Mouse (Mus musculus) embryo, embryonic 9.5 days (tissue): ENCODE results near the gene Lysmd4.

Source experiments
- DNase-seq: peaks from one replicate; pipeline ENCODE4 v3.0.0-alpha.2; 2017; ENCODE audit errors: extremely low spot score

The Lysmd4 gene

DNA sequence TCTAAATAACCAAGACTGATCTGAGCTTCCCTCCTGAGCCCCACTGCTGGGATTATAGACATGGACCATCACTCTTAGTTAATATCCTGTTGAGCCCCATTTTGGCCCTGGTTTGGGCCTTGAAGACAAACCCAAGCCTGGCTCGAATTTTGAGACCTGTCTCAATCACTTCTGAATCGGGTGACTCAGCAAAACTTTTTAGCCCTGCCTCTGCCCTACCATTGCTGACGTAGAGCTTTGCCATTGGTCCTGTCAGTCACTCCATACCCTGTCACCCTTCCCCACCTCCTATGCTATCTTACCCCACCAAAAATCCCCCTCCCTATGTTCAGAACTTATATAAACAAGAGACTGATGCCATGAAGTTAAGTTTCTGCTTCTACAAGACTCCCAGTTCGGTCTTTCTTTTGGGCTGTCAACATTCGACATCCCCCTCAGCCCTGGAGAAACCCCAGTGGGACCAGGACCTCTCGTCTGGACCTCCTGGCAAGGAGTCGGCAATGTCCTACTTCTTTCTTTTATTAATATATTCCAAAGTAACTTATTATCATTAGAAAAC, 119.8 kb downstream of the Lysmd4 start:
- DNase-seq, result no peak

DNA sequence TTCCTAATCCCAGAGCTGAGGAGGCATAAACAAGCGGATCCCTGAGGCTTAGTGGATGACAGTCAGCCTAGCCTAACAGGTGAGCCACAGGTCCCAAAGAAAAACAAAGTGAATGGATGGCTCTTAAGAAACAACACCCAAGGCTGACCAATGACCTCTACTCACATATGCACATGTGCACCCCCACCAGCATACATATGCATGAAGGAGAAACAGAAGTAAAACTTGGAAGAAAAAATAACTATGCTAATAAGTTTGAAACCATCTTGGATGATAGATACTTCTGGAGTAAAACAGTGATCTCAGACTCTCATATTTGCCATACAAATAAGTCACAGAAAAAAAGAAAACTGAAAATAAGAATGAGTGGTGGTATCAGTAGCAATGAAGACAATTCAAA, 122.1 kb downstream of the Lysmd4 start:
- DNase-seq, result no peak

DNA sequence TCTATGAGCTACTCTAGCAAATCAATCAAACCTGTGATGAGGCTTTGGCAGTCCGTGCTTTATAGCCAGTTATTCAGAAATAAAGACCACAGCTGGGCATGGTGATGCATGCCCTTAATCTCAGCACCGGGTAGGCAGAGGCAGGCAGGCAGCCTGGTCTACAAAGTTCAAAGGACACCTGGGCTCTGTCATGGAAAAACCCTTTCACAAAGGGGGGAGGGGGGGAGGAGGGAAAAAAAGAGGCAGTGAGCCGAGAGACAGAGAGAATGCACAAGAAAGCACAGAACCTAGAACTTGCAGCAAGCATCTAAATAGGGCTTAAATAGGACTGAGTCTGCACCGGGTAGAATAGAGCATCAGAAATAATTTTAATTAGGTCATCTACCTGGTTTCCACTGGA, 130.6 kb downstream of the Lysmd4 start:
- DNase-seq, result no peak

DNA sequence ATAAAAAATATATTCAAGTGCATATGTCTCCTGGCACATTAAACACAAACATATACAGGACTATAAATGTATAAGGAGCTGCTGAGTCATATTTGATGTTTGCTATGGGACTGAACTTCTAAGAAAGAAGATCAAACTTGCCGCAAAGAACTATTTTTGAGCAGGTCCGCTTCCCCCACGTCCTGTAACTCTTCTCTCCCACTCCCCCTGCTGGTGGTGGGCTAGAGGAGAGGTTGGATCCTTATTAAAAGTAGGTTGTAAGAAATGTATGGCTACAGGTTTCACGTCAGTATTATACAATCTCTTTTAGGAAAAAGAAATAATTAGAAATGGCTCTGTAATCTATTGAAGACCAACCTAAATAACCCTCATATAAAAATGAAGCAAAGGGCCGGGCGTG, 131.3 kb downstream of the Lysmd4 start:
- DNase-seq, result no peak

DNA sequence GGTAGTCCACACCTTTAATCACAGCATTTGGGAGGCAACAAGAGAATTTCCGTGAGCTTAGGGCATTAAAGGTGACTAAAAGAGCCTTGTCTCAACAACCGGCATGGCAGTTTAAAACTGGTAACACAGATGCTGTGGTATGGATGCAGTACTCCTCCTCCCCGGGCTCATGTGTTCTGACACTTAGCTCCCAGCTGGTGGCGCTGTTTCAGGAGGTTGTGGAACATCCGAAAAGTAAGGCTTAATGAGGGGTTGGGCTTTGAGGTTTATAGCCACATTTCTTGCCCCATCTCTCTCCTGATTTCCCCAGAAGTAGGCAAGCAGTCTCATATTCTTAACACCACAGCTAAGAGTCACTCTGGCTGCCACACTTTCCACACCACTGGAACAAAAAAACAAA, 133.5 kb downstream of the Lysmd4 start:
- no peak for DNase-seq
